Mouse (Mus musculus) erythroid progenitor cell, adult 5-6 weeks (primary cell): ENCODE data around the gene Nfat5. TPM values are rescaled to one million over a fixed set of nuclear protein-coding genes. Genes with fewer than 3 reads are reported as not detected.
A peak's percentile ranks its signal among the peaks of the same experiment; 100 is the strongest.

ENCODE experiments used
- ATAC-seq: replicated peaks from 2 replicates; pipeline ENCODE4 v1.8.0; 2016; ENCODE audit warnings: moderate number of reproducible peaks, mild to moderate bottlenecking, moderate TSS enrichment, inconsistent platforms; ENCODE audit not compliant: poor library complexity, low FRiP score, severe bottlenecking
- total RNA-seq, 2 experiments: library from RNA; stranded (forward) in 1 of 2; stranded (reverse) in 1 of 2; fragments of 150-400 nt in 1 of 2; fragments of 186-747, 209-891 nt in 1 of 2; gene quantifications; 2 replicates each; pipeline versions ENCODE4 v1.2.3 to v1.2.4; 2015 to 2017; ENCODE audit warnings: low replicate concordance in 2 of 2

The Nfat5 gene
- total RNA-seq, 2 experiments from 2014 or later, result 21.0 to 23.6 TPM

DNA sequence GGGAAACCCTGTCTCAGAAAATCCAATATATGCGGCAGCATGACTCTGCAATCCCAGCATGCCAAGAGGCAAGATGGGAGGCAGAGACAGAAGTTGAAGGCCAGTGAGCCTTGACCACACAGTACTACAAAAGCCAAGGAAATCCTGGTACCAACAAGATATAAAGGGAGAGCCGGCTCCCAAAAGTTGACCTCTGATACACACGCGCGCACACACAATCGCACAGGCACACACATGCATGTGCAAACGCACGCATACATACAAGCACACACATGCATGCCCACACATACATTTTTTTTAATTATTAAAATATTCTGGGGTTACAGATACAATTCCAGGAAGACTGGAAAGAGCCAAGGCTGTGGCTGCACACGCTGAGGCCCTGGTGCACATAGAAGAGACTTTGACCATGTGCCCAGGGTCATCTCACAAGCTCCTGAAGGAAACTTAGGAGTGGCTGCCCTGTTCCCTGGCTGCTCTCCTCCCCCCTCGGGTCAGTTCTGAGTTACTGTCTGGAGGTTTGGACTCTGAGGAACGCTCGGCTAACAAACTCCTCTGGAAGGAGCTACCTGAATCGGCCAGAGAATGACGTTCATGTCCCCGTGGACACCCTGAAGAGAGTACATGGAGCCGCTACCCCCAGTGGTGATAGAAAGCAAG, 97.3 kb downstream of the Nfat5 start:
- ATAC-seq, result no peak

DNA sequence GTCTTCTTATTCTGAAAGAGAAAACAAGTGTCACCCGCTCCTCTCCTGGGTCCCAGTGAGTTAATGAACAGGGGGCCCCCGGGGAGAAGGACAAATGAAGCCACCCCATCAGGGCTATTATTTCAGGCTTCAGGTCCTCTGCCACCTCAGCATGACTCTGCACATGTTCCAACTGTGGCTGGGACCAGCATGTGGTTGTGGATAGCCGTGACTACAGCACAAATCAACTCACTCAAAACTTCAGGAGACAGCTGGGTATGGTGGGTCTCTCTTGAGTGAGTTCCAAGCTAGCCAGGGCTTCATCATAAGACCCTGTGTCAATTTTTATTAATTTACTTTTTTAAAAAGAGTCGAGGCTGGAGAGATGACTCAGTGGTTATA, 97.9 kb downstream of the Nfat5 start:
- ATAC-seq, result no peak

DNA sequence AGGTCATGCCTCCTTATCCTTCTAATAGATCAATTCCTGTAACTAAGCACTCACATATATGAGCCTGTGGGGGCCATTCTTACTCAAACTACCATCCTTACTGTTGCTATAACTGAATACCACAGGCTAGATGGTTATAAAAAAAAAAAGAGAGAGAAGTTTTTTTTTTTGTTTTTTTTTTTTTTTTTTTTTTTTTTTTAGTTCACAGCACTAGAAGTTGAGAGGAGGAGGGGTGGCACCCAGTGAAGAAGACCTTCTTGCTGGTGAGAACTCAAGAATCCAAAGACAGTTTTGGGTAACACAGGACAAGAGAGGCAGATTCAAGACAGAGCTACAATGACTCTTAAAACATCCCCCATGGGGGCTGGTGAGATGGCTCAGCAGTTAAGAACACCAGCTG, 102.1 kb downstream of the Nfat5 start:
- no peak for ATAC-seq

DNA sequence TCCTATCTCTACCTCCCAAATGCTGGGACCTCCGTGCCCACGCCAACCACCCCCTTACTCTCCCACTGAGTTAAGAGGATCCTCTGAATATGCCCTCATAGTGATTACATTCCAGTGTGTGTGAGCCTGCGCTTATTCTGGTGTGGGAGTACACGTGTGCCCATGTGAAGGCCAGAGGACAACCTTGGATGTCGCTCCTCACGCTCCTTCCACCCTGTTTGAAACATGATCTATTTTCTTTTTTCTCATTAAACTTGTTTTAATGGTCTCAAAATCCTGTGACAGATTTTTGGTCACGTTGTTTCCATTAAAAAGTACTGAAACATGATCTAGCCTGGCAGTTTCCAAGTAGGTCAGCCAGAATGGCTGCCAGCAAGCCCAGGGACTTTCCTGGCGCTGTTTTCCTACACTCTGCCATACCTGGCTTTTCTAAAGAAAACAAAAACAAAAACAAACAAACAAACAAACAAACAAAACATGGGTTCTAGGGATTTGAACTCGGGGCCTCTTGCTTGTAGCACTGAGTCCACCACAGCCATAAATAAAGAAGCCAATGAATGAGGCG, 102.9 kb downstream of the Nfat5 start:
- ATAC-seq, result no peak

DNA sequence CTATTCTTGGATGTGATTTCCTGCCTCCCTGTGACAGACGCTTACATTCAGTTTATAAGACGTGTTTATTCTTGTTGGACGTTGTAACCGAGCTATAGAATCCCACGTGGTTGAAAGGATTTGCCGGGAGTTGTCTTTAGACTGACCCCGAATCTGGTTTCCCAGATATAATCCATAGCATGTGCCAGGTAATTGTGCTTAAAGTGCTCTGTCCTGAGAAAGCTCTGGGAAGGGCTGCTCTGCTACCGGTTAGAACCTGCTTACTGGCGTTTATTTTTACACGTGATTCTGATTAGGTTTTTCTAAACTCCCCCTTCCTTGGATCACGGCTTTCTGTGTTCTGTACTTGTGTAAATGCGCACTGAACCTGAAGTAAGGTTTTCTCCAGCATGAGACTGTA, 104.4 kb downstream of the Nfat5 start:
- no peak for ATAC-seq

DNA sequence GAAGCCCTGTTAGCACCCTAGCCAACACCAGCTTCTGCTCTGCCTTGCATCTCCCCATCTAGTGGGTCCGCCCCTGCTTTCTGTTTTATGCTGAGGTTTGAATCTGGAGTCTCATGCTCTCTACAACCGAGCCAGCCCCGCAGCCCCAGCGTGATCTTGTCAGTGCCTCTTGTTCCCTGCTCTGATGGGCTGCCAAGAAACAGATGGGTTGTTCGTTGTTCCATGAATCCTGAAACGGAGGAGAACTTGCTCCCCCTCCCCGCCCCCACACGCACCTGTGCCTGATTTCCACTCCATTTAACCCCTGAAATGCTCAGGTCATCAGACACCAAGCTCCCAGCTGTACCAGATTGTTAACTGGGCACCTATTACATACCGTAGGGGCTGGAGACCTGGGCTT, 106.2 kb downstream of the Nfat5 start:
- no peak for ATAC-seq

DNA sequence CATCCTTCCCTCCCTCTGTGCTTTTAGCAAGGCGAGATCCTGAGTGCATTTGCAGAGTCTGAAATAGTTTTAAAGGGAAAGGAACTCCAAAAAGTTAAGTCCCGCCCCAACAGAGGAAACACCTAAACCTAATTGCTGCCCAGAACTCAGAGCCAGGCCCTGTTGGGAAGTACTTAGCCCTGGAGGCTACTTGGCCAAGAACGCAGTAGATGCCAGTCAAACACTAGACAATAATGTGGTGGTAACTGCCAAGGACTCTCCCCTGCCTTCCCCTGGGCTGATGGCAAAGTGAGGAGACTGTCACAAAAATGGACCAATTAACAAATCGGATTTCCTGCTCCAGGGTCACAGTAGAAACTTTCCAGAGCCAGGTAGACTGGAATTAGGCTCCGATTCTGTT, 108.6 kb downstream of the Nfat5 start:
- ATAC-seq, result no peak

DNA sequence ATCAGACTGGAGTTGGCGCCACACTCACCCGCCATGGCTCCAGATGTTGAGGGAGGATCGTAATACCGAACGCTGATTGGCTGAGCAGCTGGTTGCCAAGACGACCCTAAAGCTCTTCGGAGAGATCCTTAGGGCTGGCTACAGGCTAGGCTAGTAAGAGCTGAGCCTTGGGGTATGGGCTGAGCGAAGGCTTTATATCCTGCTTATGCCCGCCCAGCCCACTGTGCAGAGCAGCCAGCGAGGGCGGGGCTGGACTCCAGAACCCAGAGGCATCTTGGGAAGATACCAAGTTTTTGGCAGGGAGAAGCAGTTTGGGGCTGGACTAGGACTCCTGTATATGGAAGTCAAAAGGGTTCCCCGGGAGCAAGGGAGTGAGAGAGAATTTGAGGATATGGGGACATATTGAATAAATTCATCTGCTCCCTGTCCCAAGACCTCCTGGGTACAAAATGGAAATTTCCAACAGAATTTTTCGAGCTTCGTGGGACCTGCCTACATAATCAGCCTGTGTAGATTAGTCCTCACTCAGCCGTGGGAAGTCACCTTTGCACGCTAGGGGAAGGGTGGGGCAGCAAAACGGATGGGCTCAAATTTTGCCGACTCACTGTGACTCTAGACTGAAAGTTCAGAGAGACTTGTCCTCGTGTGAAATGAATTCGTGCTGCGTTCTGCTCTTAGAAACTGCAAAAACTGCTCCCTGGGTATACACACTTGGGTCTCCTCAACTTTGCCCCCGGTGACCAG, 109.9 kb downstream of the Nfat5 start, which contains the start of gene Nqo1:
Nqo1 (minus strand) TSS at position 169 of the 744 bp plus-strand sequence.
- ATAC-seq, result peak; percentile 90

DNA sequence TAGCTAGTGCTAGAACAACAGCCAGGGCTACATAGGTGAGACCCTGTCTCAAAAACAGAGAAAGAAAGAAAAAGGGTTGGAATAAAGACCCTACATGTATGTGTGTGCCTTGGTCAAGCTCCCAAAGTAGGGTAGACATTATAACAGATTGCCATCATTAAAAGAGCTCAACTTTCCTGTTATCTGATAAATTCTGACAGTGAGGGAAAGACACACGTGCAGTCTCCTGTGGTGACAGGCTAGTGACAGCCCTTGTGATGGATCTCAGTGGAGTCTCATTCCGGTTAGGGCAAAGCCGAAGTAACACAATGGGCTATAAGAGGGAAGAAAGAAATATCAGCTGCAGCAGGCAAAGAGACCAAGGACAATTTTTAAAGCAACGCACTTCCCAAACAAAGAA, 110.8 kb downstream of the Nfat5 start:
- ATAC-seq, result no peak

DNA sequence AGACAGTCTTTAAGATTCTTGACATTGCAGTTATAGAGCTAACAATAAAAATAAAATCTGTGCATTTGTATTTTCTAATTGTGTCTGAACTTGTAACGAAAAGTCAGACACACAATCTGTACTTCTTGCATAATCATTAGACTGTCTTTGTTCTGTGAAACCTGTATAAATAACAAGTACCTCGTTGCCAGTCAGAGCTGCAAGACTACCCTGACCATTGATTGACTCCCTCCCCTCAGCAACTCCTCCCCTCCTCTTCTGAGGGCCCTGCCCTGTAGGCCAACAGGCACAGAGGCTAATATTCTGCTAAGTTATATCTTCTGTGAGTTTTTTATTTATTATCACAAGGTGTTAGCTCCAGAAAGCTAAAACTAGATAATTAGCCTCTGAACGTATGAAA, 112.7 kb downstream of the Nfat5 start:
- no peak for ATAC-seq

DNA sequence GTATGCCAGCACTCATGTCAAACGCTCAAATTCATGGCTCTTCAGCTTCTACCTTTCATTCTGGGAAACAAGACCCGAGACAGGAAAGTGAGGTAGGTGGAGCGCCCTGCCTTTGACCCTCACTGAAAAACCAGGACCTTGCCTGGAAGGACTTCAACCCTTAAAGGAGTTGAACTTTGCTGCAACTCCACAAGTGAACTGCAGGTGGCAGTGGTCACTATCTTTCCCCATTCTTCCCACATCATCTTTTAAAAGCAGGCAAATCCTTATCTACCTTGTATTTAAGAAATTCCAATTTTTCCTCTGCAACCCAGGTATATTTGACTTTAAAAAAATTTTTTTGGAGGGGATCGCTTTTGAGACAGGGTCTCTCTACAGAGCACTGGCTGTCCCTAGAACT, 118.1 kb downstream of the Nfat5 start:
- peak; percentile 80 for ATAC-seq

DNA sequence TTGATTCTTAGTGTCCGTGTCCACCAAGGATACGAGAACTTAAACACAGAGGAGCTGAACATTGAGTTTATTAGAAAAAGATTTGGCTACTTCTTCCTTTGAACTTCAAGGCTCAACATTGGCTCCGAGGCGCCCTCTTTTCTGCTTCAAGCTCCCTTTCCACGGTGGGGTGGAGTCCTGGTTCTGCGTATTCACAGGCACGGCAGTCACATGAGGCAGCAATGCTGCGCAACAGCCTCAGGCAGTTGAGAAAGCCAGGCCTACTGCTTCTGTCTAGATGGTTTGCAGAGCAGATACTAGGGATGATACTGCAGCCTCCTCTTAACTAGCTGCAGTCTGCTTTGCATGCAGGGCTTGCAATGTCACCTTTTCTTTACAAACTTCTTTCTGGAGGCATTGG, 119.3 kb downstream of the Nfat5 start:
- ATAC-seq, result no peak

DNA sequence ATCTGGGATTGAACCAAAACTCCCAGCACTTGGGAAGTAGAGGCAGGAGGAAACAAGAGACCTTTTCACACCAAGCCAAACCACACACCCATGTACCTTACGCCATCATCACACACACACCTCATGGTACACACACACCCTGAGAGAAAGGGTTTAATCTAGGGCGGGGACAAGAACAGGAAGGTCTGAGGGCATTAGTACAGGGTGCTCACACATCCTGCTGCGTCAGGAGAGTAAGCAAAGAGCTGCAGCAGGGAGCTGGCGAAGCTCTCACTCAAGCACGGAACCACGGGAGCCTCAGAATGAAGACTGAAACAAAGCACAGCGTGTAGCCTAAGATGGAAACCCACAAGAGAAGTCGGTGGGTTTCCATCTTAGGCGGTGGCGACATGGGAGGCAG, 120.6 kb downstream of the Nfat5 start:
- ATAC-seq, result no peak

DNA sequence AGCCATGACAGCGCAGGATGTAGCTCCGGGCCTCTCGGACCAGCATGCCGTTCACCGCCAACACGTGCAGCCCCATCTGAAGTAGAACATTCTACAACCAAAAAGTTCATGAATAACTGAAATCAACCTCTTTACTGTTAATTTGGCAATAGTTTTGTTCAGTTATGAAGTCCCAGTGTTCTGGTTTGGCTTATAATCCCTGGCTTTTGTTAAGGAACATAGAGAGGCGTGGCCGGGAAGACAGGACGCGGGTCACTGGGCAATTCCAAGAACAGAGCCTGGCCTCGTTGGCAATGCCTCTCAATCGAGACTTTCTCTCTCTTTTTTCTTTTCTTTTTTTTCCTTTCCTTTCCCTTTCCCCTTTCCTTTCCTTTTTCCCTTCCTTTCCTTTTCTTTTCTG, 123.7 kb downstream of the Nfat5 start:
- ATAC-seq, result no peak

DNA sequence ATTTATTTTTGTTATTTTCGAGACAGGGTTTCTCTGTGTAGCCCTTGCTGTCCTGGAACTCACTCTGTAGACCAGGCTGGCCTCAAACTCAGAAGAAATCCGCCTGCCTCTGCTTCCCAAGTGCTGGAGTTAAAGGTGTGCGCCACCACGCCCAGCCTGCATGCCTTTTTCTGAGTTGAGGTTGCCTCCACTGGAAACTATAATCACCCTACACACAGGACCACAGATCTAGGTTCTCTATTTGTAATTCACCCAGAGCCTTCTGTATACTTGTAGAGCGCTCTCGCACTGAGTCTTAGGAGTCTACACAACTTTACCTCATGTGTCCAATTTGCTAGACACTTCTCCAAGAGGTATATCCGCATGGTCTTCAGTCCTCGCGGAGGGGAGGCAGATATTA, 130.9 kb downstream of the Nfat5 start:
- peak; percentile 28 for ATAC-seq

DNA sequence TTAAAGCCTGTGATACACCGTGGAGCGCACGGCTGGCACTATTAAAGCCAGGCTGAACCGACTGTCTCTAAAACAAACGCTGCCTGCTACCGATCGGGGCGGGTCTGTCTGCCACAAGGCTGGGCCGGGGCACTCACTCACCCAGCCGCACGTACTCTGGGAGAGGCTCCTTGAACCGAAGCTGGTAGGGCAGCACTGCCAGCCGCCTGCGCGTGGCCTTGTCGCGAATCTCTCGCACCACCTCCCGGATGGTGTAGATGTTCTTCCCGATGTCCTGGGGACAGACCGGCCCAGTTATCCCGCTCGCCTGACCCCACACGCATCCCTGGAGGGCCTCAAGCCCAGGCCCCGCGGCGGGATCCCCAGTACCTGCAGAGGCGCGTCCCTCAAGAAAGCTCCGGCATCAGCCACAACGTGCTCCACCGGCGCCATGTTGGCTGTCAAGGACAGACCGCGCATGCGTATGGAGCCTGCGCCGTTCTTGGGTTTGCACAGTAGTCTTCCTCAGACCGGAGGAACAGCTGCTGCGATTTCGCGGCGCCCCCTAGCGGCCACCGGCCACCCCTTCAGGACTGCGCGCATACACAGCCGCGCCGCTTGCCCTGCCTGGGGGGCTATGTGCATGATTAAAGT, 131.4 kb downstream of the Nfat5 start, which contains the start of gene Nob1:
Nob1 (minus strand) TSS at position 455 of the 633 bp plus-strand sequence.
- ATAC-seq, result peak; percentile 98

DNA sequence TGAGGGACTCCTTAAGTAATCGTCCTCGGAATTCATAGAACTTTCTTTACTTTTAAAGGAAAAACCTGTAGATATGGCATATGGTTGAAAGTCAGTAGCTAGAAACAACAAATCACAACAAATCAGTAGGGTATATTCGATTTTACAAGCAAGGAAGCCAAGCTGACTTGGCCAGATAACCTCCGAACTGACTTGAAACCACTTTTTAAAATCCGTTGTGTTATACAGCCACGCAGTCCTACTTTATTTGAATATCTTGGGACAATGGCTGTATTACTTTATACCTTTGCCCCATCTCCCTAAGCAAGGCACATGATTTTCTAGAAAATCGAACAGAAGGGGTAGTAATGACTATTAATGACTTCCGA, 131.9 kb downstream of the Nfat5 start:
- ATAC-seq, result no peak
